Mouse (Mus musculus) cerebellum, adult 2 months (tissue): Measurements from ENCODE around the gene Zp3.

Experiments
- CTCF ChIP-seq: fragments of 200-500 bp; IDR thresholded peaks from 2 replicates; pipeline ENCODE4 v1.5.1; 2011; ENCODE audit warnings: low read depth, mild to moderate bottlenecking, control low read depth, low read length, moderate library complexity, borderline replicate concordance; ENCODE audit not compliant: insufficient read depth
- POLR2A ChIP-seq: fragments of 200-500 bp; IDR thresholded peaks from 2 replicates; pipeline ENCODE4 v1.6.1; 2011; ENCODE audit warnings: low read length, control low read depth, borderline replicate concordance; ENCODE audit not compliant: insufficient read depth

DNA sequence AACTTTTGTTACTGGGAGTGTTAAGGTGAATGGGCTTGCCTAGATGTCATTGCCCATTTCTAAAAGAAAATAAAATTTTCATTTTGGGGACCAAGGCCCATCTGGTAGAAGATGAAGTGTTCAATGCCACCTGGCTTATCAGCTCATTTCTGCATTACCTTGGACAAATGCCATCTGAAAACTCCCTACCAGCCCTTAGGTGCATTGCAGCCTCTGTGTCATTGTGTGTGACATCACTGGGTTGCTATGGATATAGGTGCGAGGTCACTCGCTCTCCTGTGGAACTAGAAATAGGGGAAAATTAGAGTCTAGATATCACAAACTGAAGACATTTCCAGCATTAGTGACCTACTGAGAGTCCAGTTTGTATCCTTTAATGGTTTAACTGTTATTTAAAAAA lies 47.5 kb upstream of the Zp3 start:
- TF ChIP-seq POLR2A, result no peak
- TF ChIP-seq CTCF, result no peak
